Mouse (Mus musculus): ENCODE results near the gene Gphb5. TPM values are rescaled to one million over a fixed set of nuclear protein-coding genes. Genes with fewer than 3 reads are reported as not detected.
"Not testable (repeated sequence)": the region's sequence is repeated elsewhere in the genome, so short reads cannot be mapped to it uniquely, and the experiment has no call there.

Gene Gphb5
- polyA plus RNA-seq, 1 experiment from 2014 or later, result not detected

GRCm38 (mm10) chr12:75449475-75449966 is 32.9 kb upstream of the Gphb5 start:
- ATAC-seq (ENCODE audit: low FRiP score), result no peak
- WGBS, result 73% methylated on average over 6 of the region's 6 CpGs
- Histone ChIP-seq H3K4me3 (ENCODE audit: low read depth, low read length) (no peak overlapping the region), H3K36me3 (ENCODE audit: control insufficient read depth, insufficient read depth, low read length) (0 out of 2 replicates have a peak, but pooled peaks cover 4% of the 10 kb centered on the region), H3K4me2 (no peak overlapping the region), H3K4me1 (ENCODE audit: control insufficient read depth, insufficient read depth, low read length) (no peaks in the 10 kb centered on the region), H3K9me3 (ENCODE audit: control insufficient read depth, low read length) (no peaks in the 10 kb centered on the region), H3K27ac (ENCODE audit: low read depth, low read length) (no peak overlapping the region), H3K27me3 (ENCODE audit: control insufficient read depth, insufficient read depth, low read length) (no peaks in the 10 kb centered on the region), H3K9ac (ENCODE audit: low read length) (no peak overlapping the region)
- DNase-seq (ENCODE audit: low spot score, missing footprints), result no peak

- DNase-seq (ENCODE audit: low spot score, missing footprints) (no peak), ATAC-seq (ENCODE audit: low FRiP score) (no peak)
- H3K9me3 ChIP-seq (ENCODE audit: control insufficient read depth, low read length), result no peaks in the 10 kb centered on the region
- no peak overlapping the region for H3K4me3 ChIP-seq (ENCODE audit: low read depth, low read length)
- no peak overlapping the region for H3K9ac ChIP-seq (ENCODE audit: low read length)
- 0 out of 2 replicates have a peak, but pooled peaks cover 4% of the 10 kb centered on the region for H3K36me3 ChIP-seq (ENCODE audit: control insufficient read depth, insufficient read depth, low read length)
- H3K27me3 ChIP-seq (ENCODE audit: control insufficient read depth, insufficient read depth, low read length), result no peaks in the 10 kb centered on the region
- 95% methylated on average over 5 of the region's 5 CpGs for whole genome bisulfite sequencing
- no peak overlapping the region for H3K4me2 ChIP-seq
- H3K27ac ChIP-seq (ENCODE audit: low read depth, low read length), result no peak overlapping the region
- no peaks in the 10 kb centered on the region for H3K4me1 ChIP-seq (ENCODE audit: control insufficient read depth, insufficient read depth, low read length)
Observed at GRCm38 (mm10) chr12:75448921-75449320, 32.3 kb upstream of the Gphb5 start.

DNA sequence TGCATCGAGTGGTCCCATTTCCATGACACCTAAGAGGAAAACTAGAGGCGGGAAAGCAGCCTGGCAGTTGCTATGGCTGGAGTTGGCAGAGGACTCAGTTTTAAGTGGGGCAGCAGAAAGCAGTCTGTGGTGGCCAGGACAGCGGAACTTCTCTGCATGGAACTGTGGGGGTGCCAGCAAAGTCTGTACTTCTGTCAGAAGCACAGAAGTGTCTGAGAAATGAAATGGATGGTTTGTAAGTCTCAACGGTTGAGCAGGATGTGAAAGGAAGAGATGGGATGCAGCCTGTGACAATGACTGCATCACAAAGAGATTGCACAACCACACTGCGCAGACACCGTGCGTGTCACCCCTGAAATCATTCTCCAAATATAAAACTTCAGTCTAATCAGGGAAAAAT is 29.7 kb upstream of the Gphb5 start:
- Histone ChIP-seq H3K4me1 (ENCODE audit: control insufficient read depth, insufficient read depth, low read length) (no peaks in the 10 kb centered on the region), H3K4me3 (ENCODE audit: low read depth, low read length) (no peak overlapping the region), H3K9ac (ENCODE audit: low read length) (no peak overlapping the region), H3K36me3 (ENCODE audit: control insufficient read depth, insufficient read depth, low read length) (no peaks in the 10 kb centered on the region), H3K27me3 (ENCODE audit: control insufficient read depth, insufficient read depth, low read length) (no peaks in the 10 kb centered on the region), H3K4me2 (no peak overlapping the region), H3K27ac (ENCODE audit: low read depth, low read length) (no peak overlapping the region), H3K9me3 (ENCODE audit: control insufficient read depth, low read length) (no peaks in the 10 kb centered on the region)
- 92% methylated on average over 7 of the region's 7 CpGs for WGBS
- DNase-seq (ENCODE audit: low spot score, missing footprints) (no peak), ATAC-seq (ENCODE audit: low FRiP score) (no peak)

GRCm38 (mm10) chr12:75432400-75432799 is 15.8 kb upstream of the Gphb5 start:
- not testable (repeated sequence) for H3K4me3 ChIP-seq (ENCODE audit: low read depth, low read length); ATAC-seq (ENCODE audit: low FRiP score); H3K9me3 ChIP-seq (ENCODE audit: control insufficient read depth, low read length); H3K36me3 ChIP-seq (ENCODE audit: control insufficient read depth, insufficient read depth, low read length); DNase-seq (ENCODE audit: low spot score, missing footprints); H3K9ac ChIP-seq (ENCODE audit: low read length); H3K4me1 ChIP-seq (ENCODE audit: control insufficient read depth, insufficient read depth, low read length); H3K4me2 ChIP-seq; H3K27me3 ChIP-seq (ENCODE audit: control insufficient read depth, insufficient read depth, low read length); H3K27ac ChIP-seq (ENCODE audit: low read depth, low read length)
- WGBS, result 77% methylated on average over 6 of the region's 6 CpGs

DNA sequence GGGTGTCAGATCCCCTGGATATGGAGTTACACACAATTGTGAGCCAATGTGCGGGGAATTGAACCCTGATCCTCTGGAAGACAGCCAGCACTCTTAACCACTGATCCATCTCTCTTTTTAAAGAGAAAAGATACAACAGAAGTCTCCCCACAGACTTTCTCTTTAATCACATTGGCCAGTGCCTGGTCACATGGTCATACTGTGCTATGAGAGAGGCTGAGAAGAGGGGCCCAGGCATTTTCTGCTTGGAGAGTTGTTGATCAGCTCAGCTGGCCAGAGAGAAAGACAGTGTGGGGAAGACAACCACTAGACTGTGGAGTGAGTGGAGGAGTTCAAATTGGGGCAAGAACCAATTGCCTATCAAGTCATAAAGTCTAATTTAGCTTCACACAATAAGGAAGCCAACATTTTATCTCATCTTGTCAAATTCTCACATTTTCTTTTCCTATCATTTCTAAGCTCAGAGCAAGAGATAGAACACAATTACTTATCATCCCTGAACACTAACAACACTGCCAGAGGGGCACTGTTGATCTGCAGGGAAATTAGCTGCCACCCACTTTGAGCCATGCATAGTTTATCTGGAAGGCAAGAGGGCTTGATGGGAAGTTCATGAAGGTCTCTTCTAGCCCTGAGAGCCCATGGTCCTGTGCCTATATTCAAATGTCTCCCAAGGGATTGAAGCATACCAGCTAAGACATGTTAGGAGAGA is 13.3 kb upstream of the Gphb5 start:
- no peak overlapping the region for H3K27ac ChIP-seq (ENCODE audit: low read depth, low read length)
- no peaks in the 10 kb centered on the region for H3K27me3 ChIP-seq (ENCODE audit: control insufficient read depth, insufficient read depth, low read length)
- H3K9me3 ChIP-seq (ENCODE audit: control insufficient read depth, low read length), result no peaks in the 10 kb centered on the region
- ATAC-seq (ENCODE audit: low FRiP score) (no peak), DNase-seq (ENCODE audit: low spot score, missing footprints) (no peak)
- no peaks in the 10 kb centered on the region for H3K4me1 ChIP-seq (ENCODE audit: control insufficient read depth, insufficient read depth, low read length)
- no peaks in the 10 kb centered on the region for H3K36me3 ChIP-seq (ENCODE audit: control insufficient read depth, insufficient read depth, low read length)
- 86% methylated on average over 1 of the region's 1 CpGs for WGBS
- H3K4me2 ChIP-seq, result no peak overlapping the region
- no peak overlapping the region for H3K9ac ChIP-seq (ENCODE audit: low read length)
- no peak overlapping the region for H3K4me3 ChIP-seq (ENCODE audit: low read depth, low read length)

DNA sequence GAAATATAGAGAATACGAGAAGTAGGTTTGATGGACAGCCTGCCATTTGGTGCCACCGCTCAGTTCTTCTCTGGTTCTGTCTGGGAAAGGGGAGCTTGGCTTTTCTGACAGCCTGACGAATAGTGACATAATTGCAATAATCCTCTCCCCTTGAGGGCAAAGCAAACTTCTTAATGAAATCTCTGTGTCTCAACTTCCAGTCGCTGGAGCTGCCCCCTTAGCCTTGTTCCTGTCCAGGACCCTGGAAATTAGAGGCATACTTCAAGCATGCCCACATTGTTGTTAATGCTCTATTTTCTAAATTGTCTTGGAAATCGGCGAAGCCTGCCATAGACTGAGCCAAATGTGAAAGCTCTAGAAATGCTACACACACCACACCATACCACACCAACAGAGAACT is 12.1 kb upstream of the Gphb5 start:
- no peak for DNase-seq (ENCODE audit: low spot score, missing footprints)
- H3K4me1 ChIP-seq (ENCODE audit: control insufficient read depth, insufficient read depth, low read length), result no peaks in the 10 kb centered on the region
- no peaks in the 10 kb centered on the region for H3K27me3 ChIP-seq (ENCODE audit: control insufficient read depth, insufficient read depth, low read length)
- H3K9me3 ChIP-seq (ENCODE audit: control insufficient read depth, low read length), result no peaks in the 10 kb centered on the region
- no peak overlapping the region for H3K4me2 ChIP-seq
- WGBS, result 79% methylated on average over 6 of the region's 6 CpGs
- H3K27ac ChIP-seq (ENCODE audit: low read depth, low read length), result no peak overlapping the region
- H3K36me3 ChIP-seq (ENCODE audit: control insufficient read depth, insufficient read depth, low read length), result no peaks in the 10 kb centered on the region
- H3K4me3 ChIP-seq (ENCODE audit: low read depth, low read length), result no peak overlapping the region
- no peak overlapping the region for H3K9ac ChIP-seq (ENCODE audit: low read length)
- ATAC-seq (ENCODE audit: low FRiP score), result no peak

GRCm38 (mm10) chr12:75425882-75426281 is 9.3 kb upstream of the Gphb5 start:
- ATAC-seq (ENCODE audit: low FRiP score) (no peak), DNase-seq (ENCODE audit: low spot score, missing footprints) (no peak)
- WGBS, result 88% methylated on average over 7 of the region's 7 CpGs
- Histone ChIP-seq H3K27me3 (ENCODE audit: control insufficient read depth, insufficient read depth, low read length) (no peaks in the 10 kb centered on the region), H3K4me1 (ENCODE audit: control insufficient read depth, insufficient read depth, low read length) (no peaks in the 10 kb centered on the region), H3K36me3 (ENCODE audit: control insufficient read depth, insufficient read depth, low read length) (no peaks in the 10 kb centered on the region), H3K27ac (ENCODE audit: low read depth, low read length) (no peak overlapping the region), H3K4me2 (no peak overlapping the region), H3K9me3 (ENCODE audit: control insufficient read depth, low read length) (no peaks in the 10 kb centered on the region), H3K4me3 (ENCODE audit: low read depth, low read length) (no peak overlapping the region), H3K9ac (ENCODE audit: low read length) (no peak overlapping the region)

DNA sequence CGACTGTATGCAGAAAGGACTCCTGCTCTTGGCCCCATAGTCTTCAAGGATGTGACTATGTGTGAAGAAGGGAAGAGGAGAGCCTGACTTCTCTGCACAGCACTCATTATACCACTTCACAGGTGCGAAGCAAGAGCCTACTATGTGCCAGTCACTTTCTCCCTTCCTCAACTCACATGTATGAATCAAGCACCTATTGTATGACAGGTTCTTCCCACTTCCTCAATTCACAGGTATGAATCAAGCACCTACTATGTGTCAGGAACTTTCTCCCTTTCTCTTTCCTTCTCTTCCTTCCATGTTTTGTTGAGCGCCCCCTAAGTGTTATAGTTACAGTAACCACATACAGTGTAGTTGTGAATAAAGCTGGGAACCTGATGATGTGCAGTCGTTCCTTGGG is 8.2 kb upstream of the Gphb5 start:
- 94% methylated on average over 4 of the region's 4 CpGs for WGBS
- H3K27me3 ChIP-seq (ENCODE audit: control insufficient read depth, insufficient read depth, low read length), result no peaks in the 10 kb centered on the region
- no peaks in the 10 kb centered on the region for H3K9me3 ChIP-seq (ENCODE audit: control insufficient read depth, low read length)
- H3K36me3 ChIP-seq (ENCODE audit: control insufficient read depth, insufficient read depth, low read length), result no peaks in the 10 kb centered on the region
- ATAC-seq (ENCODE audit: low FRiP score) (no peak), DNase-seq (ENCODE audit: low spot score, missing footprints) (no peak)
- no peak overlapping the region for H3K4me2 ChIP-seq
- no peak overlapping the region for H3K4me3 ChIP-seq (ENCODE audit: low read depth, low read length)
- H3K4me1 ChIP-seq (ENCODE audit: control insufficient read depth, insufficient read depth, low read length), result no peaks in the 10 kb centered on the region
- H3K9ac ChIP-seq (ENCODE audit: low read length), result no peak overlapping the region
- H3K27ac ChIP-seq (ENCODE audit: low read depth, low read length), result no peak overlapping the region

DNA sequence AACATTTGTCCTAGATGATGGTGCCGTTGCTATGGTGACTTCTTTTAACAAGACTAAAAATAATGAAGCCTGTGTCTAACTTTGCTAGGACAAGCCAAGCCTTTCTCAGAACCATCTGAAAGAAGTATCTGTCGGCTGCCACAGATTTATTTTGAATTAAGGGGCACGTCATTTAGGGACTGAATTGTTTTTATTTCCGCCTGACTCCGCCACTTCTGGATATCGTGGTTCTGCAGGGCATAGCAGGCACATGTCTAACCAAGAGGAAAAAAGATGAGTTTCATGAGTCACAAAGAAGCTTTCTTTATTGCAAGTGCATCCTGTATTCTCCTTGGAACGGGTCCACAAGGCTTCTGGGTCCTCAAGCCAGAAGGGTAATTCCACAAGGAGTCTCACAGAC is 7.8 kb upstream of the Gphb5 start:
- H3K27me3 ChIP-seq (ENCODE audit: control insufficient read depth, insufficient read depth, low read length), result no peaks in the 10 kb centered on the region
- H3K4me2 ChIP-seq, result no peak overlapping the region
- WGBS, result 85% methylated on average over 7 of the region's 7 CpGs
- H3K9ac ChIP-seq (ENCODE audit: low read length), result no peak overlapping the region
- H3K4me3 ChIP-seq (ENCODE audit: low read depth, low read length), result no peak overlapping the region
- no peak for DNase-seq (ENCODE audit: low spot score, missing footprints)
- no peaks in the 10 kb centered on the region for H3K9me3 ChIP-seq (ENCODE audit: control insufficient read depth, low read length)
- H3K4me1 ChIP-seq (ENCODE audit: control insufficient read depth, insufficient read depth, low read length), result no peaks in the 10 kb centered on the region
- no peaks in the 10 kb centered on the region for H3K36me3 ChIP-seq (ENCODE audit: control insufficient read depth, insufficient read depth, low read length)
- ATAC-seq (ENCODE audit: low FRiP score), result no peak
- H3K27ac ChIP-seq (ENCODE audit: low read depth, low read length), result no peak overlapping the region
